Mouse (Mus musculus): Measurements from ENCODE around the gene Chga. TPM values are rescaled to one million over a fixed set of nuclear protein-coding genes. Genes with fewer than 3 reads are reported as not detected.

Chga gene
- total RNA-seq, 1 experiment from 2014 or later: 1,561 TPM

- DNase-seq: no peak
Observed at GRCm38 (mm10) chr12:102599801-102600200, 45.0 kb downstream of the Chga start.

DNA sequence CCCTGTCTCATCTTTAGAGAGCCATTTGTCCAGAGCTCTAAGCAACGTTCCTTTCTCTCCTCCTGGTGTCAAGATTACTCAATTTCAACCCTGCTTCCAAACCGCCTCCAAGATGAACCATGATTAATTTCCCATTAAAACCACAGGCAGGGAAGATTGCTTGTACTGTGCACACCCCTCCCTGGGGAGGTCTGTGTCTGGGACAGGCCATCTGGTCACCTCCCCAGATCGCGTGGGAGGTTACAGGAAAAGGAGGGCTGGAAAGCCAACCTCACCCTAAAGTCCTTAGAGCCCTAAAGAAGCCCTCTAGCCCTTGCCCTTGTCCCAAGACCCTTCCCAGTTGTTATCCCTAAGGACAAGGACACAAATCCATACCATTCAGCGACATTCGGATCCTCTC, 45.6 kb downstream of the Chga start:
- DNase-seq: no peak

DNA sequence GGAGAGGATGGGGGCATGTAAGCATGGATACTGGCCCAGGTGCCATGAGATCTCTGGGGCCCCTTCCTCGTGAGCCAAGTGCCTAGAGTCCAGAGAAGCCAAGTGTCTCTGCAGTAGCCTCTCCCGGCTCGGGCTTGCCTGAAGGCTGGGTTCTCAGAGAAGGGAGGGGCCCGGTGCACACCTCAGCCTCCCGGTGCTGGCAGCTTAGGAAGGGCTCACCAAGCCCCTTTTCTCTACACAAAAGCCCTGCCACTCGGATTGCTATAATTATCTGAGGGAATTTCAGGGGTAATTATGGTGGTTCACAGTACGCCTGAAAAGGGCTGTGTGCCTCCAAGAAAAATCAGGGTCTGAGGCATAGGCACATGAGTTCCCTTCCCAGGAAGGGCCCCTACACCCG, 47.1 kb downstream of the Chga start:
- DNase-seq: no peak

- no peak for DNase-seq
Observed at GRCm38 (mm10) chr12:102602255-102603041, 47.7 kb downstream of the Chga start.

DNA sequence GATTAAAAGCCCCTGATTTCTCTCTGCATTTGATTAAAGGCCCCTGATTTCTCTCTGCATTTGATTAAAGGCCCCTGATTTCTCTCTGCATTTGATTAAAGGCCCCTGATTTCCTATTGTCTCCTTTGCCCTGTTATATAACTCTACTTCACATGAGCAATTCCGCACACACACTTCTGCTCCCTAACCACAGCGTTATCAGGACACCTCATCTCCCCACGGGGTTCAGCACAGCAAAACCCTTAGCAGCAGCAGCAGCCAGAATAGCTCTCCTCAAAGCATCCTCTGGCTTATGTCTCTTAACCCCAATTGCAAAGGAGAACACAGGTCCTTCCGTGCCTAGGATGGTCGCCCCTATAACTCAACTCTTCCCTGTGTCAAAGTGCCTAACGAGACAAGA, 50.8 kb downstream of the Chga start:
- DNase-seq: no peak

DNA sequence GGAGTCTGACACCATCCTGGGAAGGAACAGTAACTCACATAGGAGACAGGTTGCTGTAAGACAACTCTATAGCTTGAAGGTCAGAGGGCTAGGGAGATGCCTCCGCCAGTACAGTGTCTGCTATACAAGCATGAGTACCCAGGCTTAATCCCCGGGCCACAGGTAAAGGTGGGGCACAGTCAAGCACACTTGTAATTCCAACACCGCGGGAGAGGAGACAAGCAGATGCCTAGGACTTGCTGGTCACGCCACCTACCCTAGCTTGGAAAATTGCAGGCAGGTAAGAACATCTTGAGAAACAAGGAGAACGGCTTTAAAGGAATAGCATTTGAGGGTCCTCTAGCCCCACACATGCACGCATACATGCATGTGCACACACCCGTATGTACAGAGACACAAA, 52.3 kb downstream of the Chga start:
- no peak for DNase-seq

DNA sequence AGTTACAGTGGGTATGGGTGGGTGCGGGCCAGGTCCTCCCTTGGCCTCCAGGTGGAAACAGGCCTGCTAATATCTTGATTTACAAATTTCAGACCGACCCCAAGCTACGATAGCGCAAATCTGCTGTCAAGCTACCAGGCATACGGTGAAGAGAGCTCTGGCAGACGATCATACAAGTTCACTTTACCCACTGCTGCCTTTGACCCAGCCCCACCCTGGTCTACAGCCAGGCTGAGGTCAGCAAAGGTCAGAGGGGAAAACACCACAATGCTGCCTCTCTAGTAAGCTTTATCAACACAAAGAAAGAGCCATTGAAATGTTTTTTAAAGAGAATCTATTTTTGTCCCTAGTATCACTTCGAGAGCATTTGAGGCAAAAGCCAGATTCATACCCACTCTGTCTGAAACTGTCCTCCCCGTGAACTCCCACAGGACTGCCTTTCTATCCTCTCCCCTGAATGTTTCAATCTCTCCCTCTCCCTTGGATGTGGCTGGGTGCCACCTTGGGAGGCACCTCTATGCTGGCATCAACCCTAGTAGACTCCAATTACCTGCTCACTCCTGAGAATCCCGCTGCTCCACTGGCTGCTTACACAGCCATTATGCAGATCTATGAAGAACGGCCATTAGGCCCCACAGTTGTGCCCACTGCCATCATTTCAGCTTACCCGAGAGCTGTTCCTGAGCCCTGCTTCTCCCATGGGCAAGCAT, 53.2 kb downstream of the Chga start:
- DNase-seq: no peak

- no peak for DNase-seq
Observed at GRCm38 (mm10) chr12:102610927-102611326, 56.2 kb downstream of the Chga start.

- DNase-seq: no peak
Observed at GRCm38 (mm10) chr12:102612431-102612830, 57.7 kb downstream of the Chga start.

GRCm38 (mm10) chr12:102613411-102613810, 58.6 kb downstream of the Chga start:
- no peak for DNase-seq

Other genes starting within 250 kb of the Chga start
- 86.7 and 90.6 TPM in 2 replicates for gene Lgmn, start 115.2 kb upstream of the Chga start, total RNA-seq (2021)
- 35.0 and 41.2 TPM in 2 replicates for gene Golga5, start 85.8 kb upstream of the Chga start, total RNA-seq (2021)
- gene Itpk1, start 150.0 kb downstream of the Chga start, total RNA-seq (2021): 72.0 and 79.8 TPM in 2 replicates
- 9.3 and 9.6 TPM in 2 replicates for gene Moap1, start 188.7 kb downstream of the Chga start, total RNA-seq (2021)
- gene Tmem251, start 188.8 kb downstream of the Chga start, total RNA-seq (2021): 5.7 TPM in 2 replicates
- gene Gm28051, start 202.8 kb downstream of the Chga start, total RNA-seq (2021): not detected in 2 replicates
- gene Gon7, start 202.8 kb downstream of the Chga start, total RNA-seq (2021): 15.6 and 16.9 TPM in 2 replicates
- gene Ubr7, start 203.0 kb downstream of the Chga start, total RNA-seq (2021): 32.4 and 36.4 TPM in 2 replicates
- 6.6 and 7.0 TPM in 2 replicates for gene Gm20604, start 203.7 kb downstream of the Chga start, total RNA-seq (2021)